Mouse (Mus musculus) testis, adult 2 months (tissue): ENCODE results near the gene Sorbs1. TPM values are rescaled to one million over a fixed set of nuclear protein-coding genes. Genes with fewer than 3 reads are reported as not detected.

Source experiments
- H3K27ac ChIP-seq: fragments of 200-500 bp; 2 replicates; pipeline ENCODE4 v1.5.1; 2012; ENCODE audit warnings: low read depth, low read length; ENCODE audit not compliant: control insufficient read depth, insufficient read depth
- H3K27me3 ChIP-seq: fragments of 200-500 bp; 2 replicates; pipeline ENCODE4 v1.6.1; 2012; ENCODE audit warnings: mild to moderate bottlenecking, low read length, moderate library complexity; ENCODE audit not compliant: control insufficient read depth, insufficient read depth
- H3K36me3 ChIP-seq: fragments of 200-500 bp; 2 replicates; pipeline ENCODE4 v1.6.1; 2012; ENCODE audit warnings: mild to moderate bottlenecking, low read length; ENCODE audit not compliant: control insufficient read depth, insufficient read depth
- H3K4me1 ChIP-seq: fragments of 200-500 bp; 2 replicates; pipeline ENCODE4 v1.6.1; 2012; ENCODE audit warnings: low read length; ENCODE audit not compliant: control insufficient read depth, insufficient read depth
- H3K4me3 ChIP-seq: fragments of 200-500 bp; 2 replicates; pipeline ENCODE4 v1.5.1; 2012; ENCODE audit warnings: low read depth, mild to moderate bottlenecking, low read length, moderate library complexity, mixed read lengths; ENCODE audit not compliant: control insufficient read depth
- CTCF ChIP-seq: fragments of 200-500 bp; IDR thresholded peaks from 2 replicates; pipeline ENCODE4 v1.5.1; 2012; ENCODE audit warnings: low read depth, mild to moderate bottlenecking, inconsistent platforms, low read length, moderate library complexity; ENCODE audit not compliant: control insufficient read depth, insufficient read depth, insufficient replicate concordance
- POLR2A ChIP-seq: fragments of 200-500 bp; IDR thresholded peaks from 2 replicates; pipeline ENCODE4 v1.6.1; 2012; ENCODE audit warnings: low read depth, mild to moderate bottlenecking, inconsistent platforms, low read length, moderate library complexity; ENCODE audit not compliant: control insufficient read depth
- polyA plus RNA-seq: library from polyadenylated mRNA; depleted of rRNA; stranded (reverse); fragments of >200 nt; gene quantifications from 2 replicates; pipeline ENCODE4 v1.2.3, GENCODE M21; 2012

Gene Sorbs1
- polyA plus RNA-seq, 1 experiment: 13.0 TPM

DNA sequence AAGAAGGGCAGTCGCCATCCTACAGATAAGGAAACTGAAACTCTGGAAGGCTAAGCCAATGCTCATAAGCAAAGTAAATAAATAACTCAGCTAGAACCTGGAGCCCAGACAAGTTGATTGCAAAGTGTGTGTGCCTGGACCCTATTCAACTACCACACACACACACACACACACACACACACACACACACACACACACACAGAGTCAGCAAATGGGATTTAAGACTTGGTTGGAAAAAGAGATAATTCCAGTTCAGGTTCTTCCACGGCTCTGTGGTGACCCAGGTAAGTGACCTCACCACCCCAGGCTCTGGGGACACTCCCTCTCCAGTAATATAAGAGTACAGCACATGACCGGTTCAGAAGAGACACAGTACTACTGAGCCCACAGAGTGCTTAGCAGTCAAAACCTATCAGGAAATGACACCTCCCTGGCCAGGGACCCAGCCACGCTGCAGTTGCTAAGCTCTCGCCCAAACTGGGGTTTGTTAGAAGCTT, 36.1 kb downstream of the Sorbs1 start:
- H3K4me1 ChIP-seq: no peaks in the 10 kb centered on the region
- no peaks in the 10 kb centered on the region for H3K36me3 ChIP-seq
- H3K27ac ChIP-seq: no peak overlapping the region; the same call in 1 of the 2 replicates
- no peak overlapping the region for H3K4me3 ChIP-seq
- TF ChIP-seq CTCF: no peak
- no peak for TF ChIP-seq POLR2A
- no peaks in the 10 kb centered on the region for H3K27me3 ChIP-seq

GRCm38 (mm10) chr19:40476491-40476890, 37.1 kb downstream of the Sorbs1 start:
- Histone ChIP-seq H3K27me3 (no peaks in the 10 kb centered on the region), H3K4me3 (no peak overlapping the region), H3K36me3 (no peaks in the 10 kb centered on the region), H3K4me1 (no peaks in the 10 kb centered on the region), H3K27ac (no peak overlapping the region)
- no peak for TF ChIP-seq CTCF
- no peak for TF ChIP-seq POLR2A

DNA sequence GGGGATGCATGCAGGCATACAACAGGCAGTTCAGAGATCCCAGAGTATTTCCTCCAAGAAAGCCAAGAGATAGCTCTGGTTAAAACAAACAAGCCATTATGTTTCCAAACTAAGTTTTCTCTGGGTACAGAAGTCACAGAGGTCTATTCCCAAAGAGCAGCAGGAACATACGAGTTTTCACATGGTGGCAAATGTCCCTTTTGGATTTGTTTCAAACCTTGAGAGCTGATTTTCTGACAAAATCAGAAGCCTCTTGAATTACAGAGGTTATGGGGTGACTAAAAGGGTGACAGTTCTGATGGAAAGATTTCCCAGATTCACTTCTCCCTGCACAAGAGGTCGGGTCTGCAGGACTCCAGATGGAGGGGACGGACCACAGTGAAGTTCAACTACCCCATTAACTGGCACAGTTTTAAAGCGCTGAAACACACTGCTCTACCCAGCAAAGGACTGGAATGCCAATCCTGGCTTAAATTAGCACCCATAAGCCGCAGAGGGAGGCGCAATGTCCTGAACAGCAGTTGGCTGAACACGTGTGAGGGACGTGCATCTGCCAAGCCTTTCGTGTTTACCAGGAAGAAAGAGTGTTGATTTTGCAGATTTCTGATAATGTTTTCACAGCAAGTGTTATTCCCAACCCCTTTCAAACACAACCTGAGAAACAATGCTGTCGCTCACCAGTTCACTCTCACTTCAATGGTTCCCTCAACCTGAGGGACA, 41.9 kb downstream of the Sorbs1 start:
- Histone ChIP-seq H3K4me1 (no peaks in the 10 kb centered on the region; the same call in 1 of the 2 replicates), H3K27ac (no peak overlapping the region), H3K4me3 (no peak overlapping the region), H3K27me3 (no peaks in the 10 kb centered on the region), H3K36me3 (no peaks in the 10 kb centered on the region)
- TF ChIP-seq CTCF: no peak
- TF ChIP-seq POLR2A: no peak

DNA sequence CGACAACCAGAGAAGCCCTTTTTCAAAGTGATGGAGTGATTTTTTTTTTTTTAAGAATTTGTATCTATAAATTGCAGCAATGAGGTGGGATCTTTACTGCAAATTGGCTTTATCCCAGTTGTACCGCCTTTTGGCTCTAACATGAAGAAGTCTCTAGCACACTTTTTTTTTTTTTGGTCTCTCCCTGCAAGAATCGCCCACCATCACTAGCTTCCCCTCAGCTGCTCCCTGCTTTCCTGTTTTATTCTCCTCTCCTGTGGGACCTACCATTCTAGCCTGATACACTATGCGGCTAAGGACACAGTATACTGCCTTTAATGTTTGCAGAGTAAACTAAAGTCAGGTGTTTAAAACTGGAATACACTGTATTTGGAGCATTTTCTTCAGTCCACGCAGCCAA, 43.8 kb downstream of the Sorbs1 start:
- TF ChIP-seq POLR2A (no peak), CTCF (no peak)
- Histone ChIP-seq H3K4me3 (no peak overlapping the region), H3K36me3 (no peaks in the 10 kb centered on the region), H3K27ac (no peak overlapping the region), H3K27me3 (no peaks in the 10 kb centered on the region), H3K4me1 (no peaks in the 10 kb centered on the region; the same call in 1 of the 2 replicates)

DNA sequence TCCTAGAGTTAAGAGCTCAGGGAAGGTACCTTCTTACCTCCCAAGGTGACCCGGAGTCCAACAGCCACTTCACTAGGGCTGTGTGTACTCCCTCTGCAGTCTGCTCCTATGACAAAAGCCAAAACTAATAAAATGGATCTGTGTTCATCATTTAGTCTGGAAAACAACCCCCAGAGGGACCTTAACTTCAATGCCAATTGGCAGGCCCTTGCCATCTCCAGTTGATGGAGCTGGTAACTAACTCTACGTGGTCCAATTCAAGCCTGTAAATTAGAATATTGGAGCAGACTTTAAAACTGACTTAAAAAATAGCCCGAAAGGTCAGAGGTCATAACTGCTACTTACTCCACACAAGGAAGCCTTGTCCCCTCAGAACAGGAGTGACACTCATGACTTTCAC, 45.3 kb downstream of the Sorbs1 start:
- H3K27me3 ChIP-seq: no peaks in the 10 kb centered on the region
- H3K4me1 ChIP-seq: no peaks in the 10 kb centered on the region; the same call in 1 of the 2 replicates
- H3K36me3 ChIP-seq: no peaks in the 10 kb centered on the region
- peak overlapping the region; percentile 56; the same call in 1 of the 2 replicates for H3K27ac ChIP-seq
- no peak overlapping the region for H3K4me3 ChIP-seq
- TF ChIP-seq CTCF (no peak), POLR2A (no peak)

- H3K36me3 ChIP-seq: no peaks in the 10 kb centered on the region
- TF ChIP-seq POLR2A (no peak), CTCF (no peak)
- H3K27me3 ChIP-seq: no peaks in the 10 kb centered on the region
- no peak overlapping the region for H3K4me3 ChIP-seq
- H3K27ac ChIP-seq: peak overlapping the region; percentile 56; the same call in 1 of the 2 replicates
- H3K4me1 ChIP-seq: no peaks in the 10 kb centered on the region; the same call in 1 of the 2 replicates
Measured at GRCm38 (mm10) chr19:40467810-40468209, 45.8 kb downstream of the Sorbs1 start.

DNA sequence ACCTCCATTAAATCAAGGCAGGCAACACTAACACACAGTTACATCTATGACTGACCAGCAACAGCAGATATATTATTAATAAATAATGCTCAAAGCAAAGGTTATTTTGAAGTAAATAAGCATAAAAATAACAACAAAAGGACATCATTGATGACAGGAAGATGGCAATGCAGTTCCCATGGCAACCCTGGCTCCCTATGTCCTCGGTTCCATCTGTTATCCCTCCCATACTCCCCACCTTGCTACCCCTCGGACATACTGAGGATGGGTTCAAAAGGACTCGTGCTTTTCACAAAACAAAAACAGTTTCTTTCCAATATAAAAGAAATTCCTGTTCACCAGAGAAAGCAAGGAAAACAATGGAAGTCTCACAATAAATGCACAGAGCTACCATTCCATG, 48.2 kb downstream of the Sorbs1 start:
- Histone ChIP-seq H3K4me3 (no peak overlapping the region), H3K27ac (no peak overlapping the region), H3K4me1 (no peaks in the 10 kb centered on the region; the same call in 1 of the 2 replicates), H3K27me3 (no peaks in the 10 kb centered on the region), H3K36me3 (no peaks in the 10 kb centered on the region)
- TF ChIP-seq POLR2A (no peak), CTCF (no peak)
